Mouse (Mus musculus) ES-E14 (cell line): ENCODE measurements around the gene Gm21915.

ENCODE experiments used
- CHD2 ChIP-seq: IDR thresholded peaks from 2 replicates; pipeline ENCODE4 v1.6.1; 2014; ENCODE audit warnings: mild to moderate bottlenecking, low read depth, low read length, inconsistent platforms
- HCFC1 ChIP-seq: IDR thresholded peaks from 2 replicates; pipeline ENCODE4 v1.6.1; 2012; ENCODE audit warnings: low read length, inconsistent platforms, borderline replicate concordance; ENCODE audit not compliant: insufficient read depth
- MAFK ChIP-seq: IDR thresholded peaks from 2 replicates; pipeline ENCODE4 v1.6.1; 2014; ENCODE audit warnings: mild to moderate bottlenecking, low read depth, low read length, inconsistent platforms; ENCODE audit not compliant: insufficient read depth
- ZNF384 ChIP-seq: IDR thresholded peaks from 2 replicates; pipeline ENCODE4 v1.6.1; 2012; ENCODE audit warnings: low read depth, low read length, inconsistent platforms

- TF ChIP-seq MAFK (no peak), HCFC1 (no peak), CHD2 (no peak), ZNF384 (no peak)
These were observed 16.6 kb downstream of the Gm21915 start for GRCm38 (mm10) chr9:40687053-40687452.
